Mouse (Mus musculus) testis, adult 2 months (tissue): ENCODE data around the gene Fcho1. TPM values are rescaled to one million over a fixed set of nuclear protein-coding genes. Genes with fewer than 3 reads are reported as not detected.
A peak's percentile ranks its signal among the peaks of the same experiment; 100 is the strongest.
"Not testable (repeated sequence)": the region's sequence is repeated elsewhere in the genome, so short reads cannot be mapped to it uniquely, and the experiment has no call there.

Experiments
- H3K27ac ChIP-seq: fragments of 200-500 bp; 2 replicates; pipeline ENCODE4 v1.5.1; 2012; ENCODE audit warnings: low read depth, low read length; ENCODE audit not compliant: control insufficient read depth, insufficient read depth
- H3K27me3 ChIP-seq: fragments of 200-500 bp; 2 replicates; pipeline ENCODE4 v1.6.1; 2012; ENCODE audit warnings: mild to moderate bottlenecking, low read length, moderate library complexity; ENCODE audit not compliant: control insufficient read depth, insufficient read depth
- H3K36me3 ChIP-seq: fragments of 200-500 bp; 2 replicates; pipeline ENCODE4 v1.6.1; 2012; ENCODE audit warnings: mild to moderate bottlenecking, low read length; ENCODE audit not compliant: control insufficient read depth, insufficient read depth
- H3K4me1 ChIP-seq: fragments of 200-500 bp; 2 replicates; pipeline ENCODE4 v1.6.1; 2012; ENCODE audit warnings: low read length; ENCODE audit not compliant: control insufficient read depth, insufficient read depth
- H3K4me3 ChIP-seq: fragments of 200-500 bp; 2 replicates; pipeline ENCODE4 v1.5.1; 2012; ENCODE audit warnings: low read depth, mild to moderate bottlenecking, low read length, moderate library complexity, mixed read lengths; ENCODE audit not compliant: control insufficient read depth
- CTCF ChIP-seq: fragments of 200-500 bp; IDR thresholded peaks from 2 replicates; pipeline ENCODE4 v1.5.1; 2012; ENCODE audit warnings: low read depth, mild to moderate bottlenecking, inconsistent platforms, low read length, moderate library complexity; ENCODE audit not compliant: control insufficient read depth, insufficient read depth, insufficient replicate concordance
- POLR2A ChIP-seq: fragments of 200-500 bp; IDR thresholded peaks from 2 replicates; pipeline ENCODE4 v1.6.1; 2012; ENCODE audit warnings: low read depth, mild to moderate bottlenecking, inconsistent platforms, low read length, moderate library complexity; ENCODE audit not compliant: control insufficient read depth
- polyA plus RNA-seq: library from polyadenylated mRNA; depleted of rRNA; stranded (reverse); fragments of >200 nt; gene quantifications from 2 replicates; pipeline ENCODE4 v1.2.3, GENCODE M21; 2012

The Fcho1 gene
- polyA plus RNA-seq, 1 experiment = 2.2 TPM

DNA sequence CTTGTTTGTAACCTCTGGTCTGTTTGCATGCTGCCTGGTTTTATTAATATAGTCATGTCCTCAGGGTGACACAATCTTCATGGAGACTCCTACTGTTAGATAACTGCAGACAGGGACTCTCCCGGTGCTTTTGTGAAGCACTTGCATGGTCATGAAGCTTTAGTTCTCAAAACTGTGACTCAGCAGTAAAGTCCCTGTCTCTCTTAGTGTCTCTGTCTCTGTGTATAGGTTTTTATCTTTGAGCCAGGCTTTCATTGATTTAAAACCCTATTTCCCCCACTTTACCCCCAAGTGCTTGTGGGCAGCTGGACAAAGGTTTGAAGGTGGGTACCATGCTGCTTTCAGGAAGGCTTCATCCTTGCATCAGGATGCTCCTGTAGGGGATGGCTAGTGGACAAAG, 19.8 kb upstream of the Fcho1 start:
- Histone ChIP-seq H3K27me3 (no peaks in the 10 kb centered on the region), H3K4me1 (peaks cover 6% of the 10 kb centered on the region), H3K36me3 (no peaks in the 10 kb centered on the region), H3K4me3 (no peak overlapping the region), H3K27ac (no peak overlapping the region)
- no peak for TF ChIP-seq CTCF
- no peak for TF ChIP-seq POLR2A

- peaks cover 6% of the 10 kb centered on the region for H3K4me1 ChIP-seq
- no peak overlapping the region for H3K4me3 ChIP-seq
- H3K36me3 ChIP-seq = no peaks in the 10 kb centered on the region
- no peaks in the 10 kb centered on the region for H3K27me3 ChIP-seq
- TF ChIP-seq CTCF (no peak), POLR2A (no peak)
- no peak overlapping the region for H3K27ac ChIP-seq
Measured at GRCm38 (mm10) chr8:71742783-71743182, 17.3 kb upstream of the Fcho1 start.

DNA sequence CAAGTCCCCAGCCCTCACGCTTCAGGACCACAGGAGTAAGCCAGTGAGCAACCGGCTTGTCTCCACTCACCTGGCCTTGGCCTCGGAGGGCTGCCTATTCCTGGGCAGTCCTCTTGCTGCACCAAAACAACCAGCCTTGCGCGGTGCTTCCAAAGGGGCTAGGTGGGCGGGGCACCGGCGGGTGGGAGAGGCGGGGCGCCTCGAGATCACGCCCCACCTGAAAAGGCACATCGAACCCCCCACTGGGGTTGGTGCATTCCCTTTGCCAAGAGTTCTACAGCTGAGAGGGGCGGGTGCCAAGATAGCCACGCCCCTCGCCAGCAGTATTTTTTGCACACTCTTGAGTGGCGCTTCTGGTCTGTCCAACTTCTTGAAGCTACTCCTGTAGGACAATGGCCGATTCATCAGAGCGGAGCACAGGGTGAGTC, 16.2 kb upstream of the Fcho1 start:
- no peak overlapping the region; the same call in 1 of the 2 replicates for H3K4me3 ChIP-seq
- H3K4me1 ChIP-seq = peaks cover 6% of the 10 kb centered on the region
- TF ChIP-seq CTCF (no peak), POLR2A (no peak)
- no peaks in the 10 kb centered on the region for H3K27me3 ChIP-seq
- H3K27ac ChIP-seq = no peak overlapping the region
- H3K36me3 ChIP-seq = no peaks in the 10 kb centered on the region

DNA sequence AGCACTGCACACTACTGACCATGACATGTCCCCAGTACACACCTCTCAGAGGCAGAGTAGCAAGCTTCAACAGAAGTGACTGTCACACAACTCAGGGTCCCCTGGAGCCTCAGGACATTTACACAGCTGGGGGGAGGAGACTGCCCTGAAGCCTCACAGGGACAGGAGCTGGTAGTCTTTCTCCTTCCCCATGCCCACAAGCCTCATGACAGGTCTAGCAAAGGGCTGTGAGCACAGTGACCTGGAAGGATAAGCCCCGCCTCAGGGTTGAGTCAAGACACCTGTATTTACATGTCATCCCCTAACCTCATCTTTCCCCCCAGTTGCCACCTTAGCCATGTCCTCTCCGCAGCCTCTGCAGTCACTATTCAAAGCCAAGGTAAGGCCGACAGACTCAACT, 15.7 kb upstream of the Fcho1 start:
- Histone ChIP-seq H3K4me1 (peaks cover 6% of the 10 kb centered on the region), H3K4me3 (no peak overlapping the region)

GRCm38 (mm10) chr8:71738316-71738715, 12.8 kb upstream of the Fcho1 start:
- H3K27me3 ChIP-seq, H3K36me3 ChIP-seq, H3K4me3 ChIP-seq, H3K4me1 ChIP-seq, H3K27ac ChIP-seq: not testable (repeated sequence)

More for the DNA sequence above, 15.7 kb upstream of the Fcho1 start:
- TF ChIP-seq POLR2A (no peak), CTCF (no peak)
- Histone ChIP-seq H3K27me3 (no peaks in the 10 kb centered on the region), H3K27ac (no peak overlapping the region), H3K36me3 (no peaks in the 10 kb centered on the region)

DNA sequence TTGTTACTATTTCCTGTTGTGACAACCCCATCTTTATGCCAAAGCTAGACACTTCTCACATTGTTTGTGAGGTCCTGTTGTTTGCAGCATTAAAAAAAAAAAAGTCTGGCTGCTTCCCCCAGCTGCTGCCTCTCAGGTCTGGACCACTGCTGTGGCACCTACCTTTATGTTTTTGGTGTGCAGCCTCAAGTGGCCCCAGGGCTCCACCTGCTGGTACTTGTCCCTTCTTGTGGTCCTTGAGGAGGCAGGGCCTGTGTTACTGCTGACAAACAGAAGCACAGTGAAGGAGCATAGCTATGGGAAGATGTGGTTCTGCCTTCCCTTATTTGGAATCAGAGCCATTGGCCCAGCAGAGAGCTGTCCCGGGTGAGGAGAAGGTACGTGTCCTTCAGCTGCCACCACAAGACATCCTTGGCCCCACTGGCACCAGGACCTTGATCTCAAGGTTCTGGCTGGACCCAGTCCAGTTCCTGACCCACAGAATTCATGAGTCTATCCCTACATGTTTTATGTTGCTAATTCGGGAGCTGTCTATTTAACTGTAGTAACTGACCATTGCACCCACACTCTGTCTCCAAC, 6.2 kb upstream of the Fcho1 start:
- Histone ChIP-seq H3K4me1 (peaks cover 7% of the 10 kb centered on the region), H3K27me3 (no peaks in the 10 kb centered on the region), H3K36me3 (no peaks in the 10 kb centered on the region), H3K4me3 (no peak overlapping the region), H3K27ac (no peak overlapping the region)
- TF ChIP-seq CTCF = no peak
- TF ChIP-seq POLR2A = no peak

GRCm38 (mm10) chr8:71728826-71729620, 3.5 kb upstream of the Fcho1 start:
- H3K27ac ChIP-seq = no peak overlapping the region
- no peaks in the 10 kb centered on the region for H3K36me3 ChIP-seq
- peak overlapping the region; percentile 7 for H3K4me3 ChIP-seq
- TF ChIP-seq CTCF (no peak), POLR2A (no peak)
- no peaks in the 10 kb centered on the region for H3K27me3 ChIP-seq
- peaks cover 12% of the 10 kb centered on the region for H3K4me1 ChIP-seq
